Mouse (Mus musculus) T-helper 2 cell (primary cell): ENCODE data around the gene Metrn.

ENCODE experiments used
- in situ Hi-C: fragments of 300-600 bp; cut with MboI, MseI; formaldehyde crosslinking; loops from one replicate; pipeline ENCODE4 v1.15.1; 2025; ENCODE audit warnings: high pct_unique_total_duplicates

Gene Metrn

GRCm38 (mm10) chr17:25796951-25797369 lies at the start of gene Metrn:
TSS of gene Metrn (minus strand) at chr17:25797136.
- in situ Hi-C loops = no loop called here

DNA sequence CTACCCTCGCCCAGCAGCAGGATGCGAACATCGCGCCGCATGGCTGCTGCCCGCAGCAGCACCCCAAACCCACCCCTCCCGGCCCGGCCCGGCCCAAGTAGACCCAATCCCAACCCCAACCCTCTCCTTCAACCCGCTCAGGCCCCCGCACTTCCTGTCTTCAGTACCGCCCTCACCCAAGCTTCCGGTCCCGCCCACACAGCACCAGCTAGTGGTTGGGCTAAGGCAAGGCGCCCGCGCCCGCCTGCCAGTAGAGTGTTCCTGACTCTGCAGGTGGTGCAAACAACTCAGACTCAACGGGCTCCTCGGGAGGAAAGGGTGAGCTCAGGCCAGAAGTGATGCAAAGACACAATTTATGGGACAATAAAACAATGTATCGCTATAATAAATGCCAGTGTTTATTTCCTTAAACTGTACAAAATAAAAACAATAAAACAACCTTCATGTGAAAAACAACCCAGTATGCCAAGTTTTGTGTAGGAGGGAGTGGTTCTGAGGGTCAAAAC lies 47.5 kb upstream of the Metrn start, which contains the start of gene Rhot2:
Gene Rhot2, minus strand, starts transcription at position 456 of the 506 bp plus-strand sequence.
- in situ Hi-C loops = loop anchor here (25.0 kb wide), 1 partner anchor 1993 kb away; the partner anchor contains the start of gene Snrpc

DNA sequence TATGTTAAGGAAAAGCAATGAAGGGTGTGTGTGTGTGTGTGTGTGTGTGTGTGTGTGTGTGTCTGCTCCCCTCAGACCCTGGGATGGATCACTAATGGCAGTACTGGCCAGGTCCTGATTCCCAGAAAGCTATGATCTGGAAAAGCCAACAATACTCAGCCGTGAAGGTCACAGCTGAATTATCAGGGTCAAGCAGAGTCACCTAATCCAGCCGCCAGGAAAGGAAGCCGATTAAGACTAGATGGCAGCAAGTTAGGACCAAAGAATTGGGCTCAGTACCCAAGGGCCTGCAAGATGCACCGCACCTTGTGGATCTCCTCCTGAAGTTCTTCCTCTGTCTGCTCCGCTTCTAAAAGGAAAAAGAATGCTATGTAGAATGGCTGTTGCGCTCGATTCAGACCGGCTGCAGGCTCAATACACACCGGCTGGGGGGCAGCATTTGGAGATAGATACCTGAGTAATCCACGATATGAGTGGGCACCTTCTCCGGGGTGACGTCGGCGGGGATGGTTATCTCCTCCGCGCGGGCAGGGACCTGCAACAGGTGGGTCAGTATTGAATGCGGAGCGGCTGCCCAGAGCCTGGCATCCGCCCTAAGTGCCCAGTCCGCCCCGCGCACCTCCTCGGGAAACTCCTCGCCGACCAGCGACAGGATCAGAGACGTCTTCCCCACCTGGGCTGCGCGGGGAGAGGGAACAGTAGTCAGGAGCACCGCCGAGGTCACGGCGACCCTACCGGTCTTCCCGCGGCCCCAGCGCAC lies 46.9 kb upstream of the Metrn start:
- in situ Hi-C loops = loop anchor here (25.0 kb wide), 1 partner anchor 1993 kb away; the partner anchor contains the start of gene Snrpc

DNA sequence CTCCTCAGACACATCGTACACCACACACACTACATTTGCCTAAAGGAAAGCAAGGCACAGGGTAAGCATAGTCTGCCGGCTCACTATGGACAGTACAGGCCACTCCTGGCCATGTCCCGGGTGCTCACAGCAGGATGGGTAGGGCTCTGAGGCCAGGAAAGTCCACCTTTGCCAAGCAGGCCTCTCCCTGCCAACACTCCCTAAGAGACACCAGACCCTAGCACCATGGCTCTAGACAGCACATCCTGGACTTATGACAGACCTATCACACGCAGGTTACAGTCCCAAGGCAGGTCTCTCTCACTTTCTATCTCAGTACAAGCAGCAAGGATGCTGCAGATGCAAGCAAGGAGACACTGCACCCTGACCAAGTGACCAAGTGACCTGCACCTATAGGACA lies 46.2 kb upstream of the Metrn start:
- in situ Hi-C loops = loop anchor here (25.0 kb wide), 1 partner anchor 1994 kb away; the partner anchor contains the start of gene Snrpc

GRCm38 (mm10) chr17:25842509-25842908 lies 45.6 kb upstream of the Metrn start:
- in situ Hi-C loops = loop anchor here (25.0 kb wide), 1 partner anchor 1995 kb away; the partner anchor contains the start of gene Snrpc

- in situ Hi-C loops = loop anchor here (25.0 kb wide), 1 partner anchor 1996 kb away; the partner anchor contains the start of gene Snrpc
Measured at GRCm38 (mm10) chr17:25841117-25841880, 44.4 kb upstream of the Metrn start, which contains the start of gene Gm20683. TSS of gene Gm20683 (minus strand) at chr17:25841763.

DNA sequence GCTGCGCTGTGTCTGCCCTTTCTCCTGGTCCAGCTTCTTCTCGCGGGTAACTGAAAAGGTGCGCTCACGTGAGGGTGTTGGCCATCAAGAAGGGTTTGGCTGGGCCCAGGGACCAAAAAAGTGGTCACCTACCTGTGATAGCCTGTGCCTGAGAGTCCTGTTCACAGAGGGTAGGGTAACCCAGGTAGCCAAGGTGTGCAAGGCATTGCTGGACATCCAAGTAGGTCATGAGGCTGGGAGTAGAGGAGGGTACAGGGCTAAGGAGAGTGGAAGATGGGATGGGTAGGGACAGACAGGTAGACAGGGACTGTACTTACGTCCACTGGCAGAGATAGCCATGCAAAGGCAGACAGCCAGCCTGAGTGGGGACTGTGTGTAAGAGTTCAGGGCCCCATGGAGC lies 43.6 kb upstream of the Metrn start:
- in situ Hi-C loops = loop anchor here (25.0 kb wide), 1 partner anchor 1997 kb away; the partner anchor contains the start of gene Snrpc

DNA sequence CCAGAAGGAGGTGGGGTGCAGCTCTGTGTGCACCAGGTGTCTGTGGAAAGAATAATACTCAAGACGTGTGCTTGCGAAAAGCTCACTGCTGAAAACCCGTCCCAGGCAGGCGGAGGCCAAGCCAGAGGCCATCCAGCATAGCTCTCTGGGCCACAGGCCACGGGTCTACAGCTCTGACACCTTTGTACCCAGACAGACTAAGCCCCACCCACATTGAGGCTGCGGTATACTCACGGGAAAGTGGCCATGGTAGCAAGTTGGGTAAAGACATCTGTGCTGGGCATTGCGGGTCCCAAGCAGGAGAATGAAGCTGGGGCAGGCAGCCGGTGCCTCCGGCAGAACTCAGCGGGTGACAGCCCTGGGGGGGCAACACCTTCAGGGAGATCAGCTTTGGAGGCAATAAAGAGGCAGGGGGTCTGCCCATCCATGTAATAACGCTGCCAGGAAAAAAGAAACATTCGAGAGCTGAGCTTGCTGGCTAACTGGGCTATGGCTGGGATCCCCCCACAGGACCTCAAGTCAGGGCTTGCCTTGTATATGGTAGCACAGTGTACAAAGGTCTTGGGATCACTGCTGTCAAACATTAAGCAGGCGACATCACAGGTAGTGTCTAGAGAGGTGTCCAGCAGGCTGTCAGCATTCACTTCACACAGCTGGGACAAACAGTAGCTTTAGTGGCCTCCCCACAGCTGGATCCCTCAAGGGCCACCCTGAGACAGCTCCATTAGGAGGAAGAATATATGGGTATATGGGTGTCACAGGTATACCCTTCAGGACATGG lies 42.7 kb upstream of the Metrn start:
- in situ Hi-C loops = loop anchor here (10.0 to 25.0 kb wide), 2 partner anchors 1835 to 1998 kb away; partner anchors contain the start of gene Snrpc

GRCm38 (mm10) chr17:25838904-25839303 lies 42.0 kb upstream of the Metrn start:
- in situ Hi-C loops = loop anchor here (10.0 to 25.0 kb wide), 2 partner anchors 1834 to 1998 kb away; partner anchors contain the start of gene Snrpc

DNA sequence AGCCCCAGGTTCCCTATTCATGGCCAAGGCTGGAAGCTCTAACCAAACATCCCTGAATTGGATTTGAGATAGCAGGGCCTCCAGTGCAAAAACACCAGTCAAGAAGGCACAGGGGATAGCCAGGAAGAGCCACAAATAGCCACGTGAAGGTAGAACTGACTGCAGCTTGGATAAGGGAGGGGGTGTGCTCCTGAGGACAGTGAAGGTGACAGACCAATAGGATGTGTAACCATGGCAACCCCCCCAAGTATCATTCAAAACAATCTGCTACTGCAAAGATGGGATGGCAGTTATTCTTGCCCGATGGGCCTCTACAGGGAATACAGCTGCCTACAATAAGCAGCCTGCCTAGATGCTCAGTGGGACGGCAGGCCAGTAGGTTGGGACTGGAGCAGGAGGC lies 40.6 kb upstream of the Metrn start:
- in situ Hi-C loops = loop anchor here (10.0 to 25.0 kb wide), 2 partner anchors 1833 to 2000 kb away; partner anchors contain the start of gene Snrpc

GRCm38 (mm10) chr17:25837076-25837410 lies 40.1 kb upstream of the Metrn start, which contains the start of gene Rhbdl1:
TSS of gene Rhbdl1 (minus strand) at chr17:25837295.
- in situ Hi-C loops = loop anchor here (10.0 to 25.0 kb wide), 2 partner anchors 1832 to 2000 kb away; partner anchors contain the start of gene Snrpc

- in situ Hi-C loops = loop anchor here (10.0 to 25.0 kb wide), 2 partner anchors 1832 to 2001 kb away; partner anchors contain the start of gene Snrpc
Measured at GRCm38 (mm10) chr17:25836397-25837075, 39.6 kb upstream of the Metrn start.

DNA sequence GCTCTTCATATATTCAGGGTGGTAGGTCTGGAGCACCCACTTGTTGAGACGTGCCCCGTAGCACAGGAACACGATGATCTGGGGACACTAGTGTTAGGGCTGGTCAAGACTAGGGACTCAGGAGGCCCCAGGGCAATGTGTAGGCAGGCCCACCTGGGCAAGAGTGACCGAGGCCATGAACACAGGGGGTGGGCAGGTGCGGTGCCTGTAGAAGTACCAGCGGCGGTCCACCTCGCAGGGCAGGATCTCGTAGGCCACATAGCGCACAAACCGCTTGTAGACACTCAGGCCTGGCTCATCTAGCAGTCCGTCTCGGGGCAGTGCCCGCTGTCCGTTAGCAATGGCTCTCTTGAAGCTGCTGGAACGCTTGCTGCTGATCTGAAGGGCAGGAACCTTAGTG lies 38.9 kb upstream of the Metrn start:
- in situ Hi-C loops = loop anchor here (10.0 to 25.0 kb wide), 2 partner anchors 1831 to 2001 kb away; partner anchors contain the start of gene Snrpc

- in situ Hi-C loops = loop anchor here (10.0 to 25.0 kb wide), 2 partner anchors 1830 to 2002 kb away; partner anchors contain the start of gene Snrpc
Measured at GRCm38 (mm10) chr17:25835301-25835700, 38.4 kb upstream of the Metrn start.

- in situ Hi-C loops = loop anchor here (5.0 to 25.0 kb wide), 3 partner anchors 38 to 2003 kb away; partner anchors contain the start of gene Snrpc
Measured at GRCm38 (mm10) chr17:25834595-25835222, 37.8 kb upstream of the Metrn start.

GRCm38 (mm10) chr17:25833961-25834594 lies 37.1 kb upstream of the Metrn start:
- in situ Hi-C loops = loop anchor here (5.0 to 25.0 kb wide), 3 partner anchors 38 to 2003 kb away; partner anchors contain the start of gene Snrpc

DNA sequence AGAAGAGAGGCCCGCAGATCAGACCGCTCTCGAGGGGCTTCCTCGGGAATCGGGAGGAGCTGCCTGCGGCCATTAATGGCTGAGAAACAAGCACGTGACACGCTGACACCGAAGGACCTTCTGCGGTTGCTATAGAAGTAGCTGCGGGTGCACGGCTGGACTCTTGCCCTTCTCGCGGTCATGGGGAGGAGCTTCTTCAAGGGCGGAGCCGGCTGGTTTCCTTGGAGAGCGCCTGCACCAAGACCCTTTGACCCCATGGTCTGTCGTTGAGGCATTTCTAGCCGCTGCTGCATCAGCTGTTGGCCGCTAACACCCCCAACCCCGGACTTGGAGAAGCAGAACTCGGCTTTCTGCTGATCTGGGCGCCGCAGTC lies 36.3 kb upstream of the Metrn start, which contains the start of gene Stub1:
Gene Stub1, minus strand, starts transcription at position 114 of the 373 bp plus-strand sequence.
- in situ Hi-C loops = loop anchor here (5.0 to 25.0 kb wide), 3 partner anchors 39 to 2004 kb away; partner anchors contain the start of gene Snrpc
